Mouse (Mus musculus) ES-E14 (cell line): ENCODE measurements around the gene Snx5. TPM values are rescaled to one million over a fixed set of nuclear protein-coding genes. Genes with fewer than 3 reads are reported as not detected.

Experiments used
- DNase-seq: peaks from one replicate; pipeline ENCODE4 v3.0.0-alpha.2; 2013; ENCODE audit warnings: low read depth, low spot score
- H3K27ac ChIP-seq: 2 replicates; pipeline ENCODE4 v1.5.1; 2012; ENCODE audit warnings: low read depth, mild to moderate bottlenecking, low read length, moderate library complexity, mixed read lengths; ENCODE audit not compliant: poor library complexity, insufficient read depth, severe bottlenecking
- H3K36me3 ChIP-seq: 2 replicates; pipeline ENCODE4 v1.6.1; 2012; ENCODE audit warnings: mild to moderate bottlenecking, low read length, moderate library complexity, mixed read lengths; ENCODE audit not compliant: control insufficient read depth, poor library complexity, insufficient read depth, severe bottlenecking
- H3K4me1 ChIP-seq, 2 experiments: fragments of 150-350 bp in 1 of 2; sonication (generic) in 1 of 2; 2 replicates each; pipeline ENCODE4 v1.6.1; 2012; ENCODE audit warnings: low read length in 2 of 2, mild to moderate bottlenecking in 1 of 2, mixed read lengths in 1 of 2; ENCODE audit not compliant: control insufficient read depth in 2 of 2, insufficient read depth in 2 of 2, poor library complexity in 1 of 2
- H3K4me3 ChIP-seq, 2 experiments: fragments of 150-350 bp in 1 of 2; sonication (generic) in 1 of 2; 2 replicates each; pipeline ENCODE4 v1.5.1; 2012; ENCODE audit warnings: low read length in 2 of 2, low read depth in 1 of 2, mild to moderate bottlenecking in 1 of 2, mixed read lengths in 1 of 2; ENCODE audit not compliant: insufficient read depth in 1 of 2, poor library complexity in 1 of 2, severe bottlenecking in 1 of 2
- H3K9ac ChIP-seq: 2 replicates; pipeline ENCODE4 v1.6.1; 2012; ENCODE audit warnings: low read depth, mild to moderate bottlenecking, low read length, mixed read lengths; ENCODE audit not compliant: poor library complexity, insufficient read depth, severe bottlenecking
- H3K9me3 ChIP-seq: fragments of 150-350 bp; sonication (generic); 2 replicates; pipeline ENCODE4 v1.6.1; 2012; ENCODE audit warnings: low read depth, mild to moderate bottlenecking, low read length; ENCODE audit not compliant: control insufficient read depth, insufficient read depth
- CHD2 ChIP-seq: IDR thresholded peaks from 2 replicates; pipeline ENCODE4 v1.6.1; 2014; ENCODE audit warnings: mild to moderate bottlenecking, low read depth, low read length, inconsistent platforms
- HCFC1 ChIP-seq: IDR thresholded peaks from 2 replicates; pipeline ENCODE4 v1.6.1; 2012; ENCODE audit warnings: low read length, inconsistent platforms, borderline replicate concordance; ENCODE audit not compliant: insufficient read depth
- MAFK ChIP-seq: IDR thresholded peaks from 2 replicates; pipeline ENCODE4 v1.6.1; 2014; ENCODE audit warnings: mild to moderate bottlenecking, low read depth, low read length, inconsistent platforms; ENCODE audit not compliant: insufficient read depth
- ZC3H11A ChIP-seq: IDR thresholded peaks from 2 replicates; pipeline ENCODE4 v1.6.1; 2012; ENCODE audit warnings: low read depth, mild to moderate bottlenecking, inconsistent platforms, low read length, borderline replicate concordance
- ZNF384 ChIP-seq: IDR thresholded peaks from 2 replicates; pipeline ENCODE4 v1.6.1; 2012; ENCODE audit warnings: low read depth, low read length, inconsistent platforms
- in situ Hi-C, 2 experiments: fragments of 600-800 bp; cut with MboI; formaldehyde crosslinking; loops; one replicate each; pipeline ENCODE4 v1.15.1; 2025; ENCODE audit warnings: low sequenced_read_pairs in 2 of 2, inconsistent platforms in 1 of 2; ENCODE audit not compliant: unreplicated experiment in 2 of 2
- total RNA-seq: library from RNA; depleted of rRNA; stranded (reverse); fragments of 300-350 nt; gene quantifications from 2 replicates; pipeline ENCODE4 v1.2.3, GENCODE M21; 2012

The Snx5 gene
- total RNA-seq, 1 experiment: 236 TPM

- Histone ChIP-seq H3K9me3 (no peaks in the 10 kb centered on the region), H3K4me1 (peaks cover 0 to 3% of the 10 kb centered on the region in 2 experiments; a peak in 2 of 4 replicates), H3K27ac (no peak overlapping the region), H3K4me3 (no peak overlapping the region), H3K36me3 (no peaks in the 10 kb centered on the region), H3K9ac (no peak overlapping the region)
- in situ Hi-C loops: no loop called here
- no peak for TF ChIP-seq ZNF384
- no peak for TF ChIP-seq MAFK
- no peak for TF ChIP-seq ZC3H11A
- no peak for TF ChIP-seq HCFC1
- TF ChIP-seq CHD2: no peak
- no peak for DNase-seq
Observed at GRCm38 (mm10) chr2:144228521-144229346, 42.0 kb downstream of the Snx5 start.

DNA sequence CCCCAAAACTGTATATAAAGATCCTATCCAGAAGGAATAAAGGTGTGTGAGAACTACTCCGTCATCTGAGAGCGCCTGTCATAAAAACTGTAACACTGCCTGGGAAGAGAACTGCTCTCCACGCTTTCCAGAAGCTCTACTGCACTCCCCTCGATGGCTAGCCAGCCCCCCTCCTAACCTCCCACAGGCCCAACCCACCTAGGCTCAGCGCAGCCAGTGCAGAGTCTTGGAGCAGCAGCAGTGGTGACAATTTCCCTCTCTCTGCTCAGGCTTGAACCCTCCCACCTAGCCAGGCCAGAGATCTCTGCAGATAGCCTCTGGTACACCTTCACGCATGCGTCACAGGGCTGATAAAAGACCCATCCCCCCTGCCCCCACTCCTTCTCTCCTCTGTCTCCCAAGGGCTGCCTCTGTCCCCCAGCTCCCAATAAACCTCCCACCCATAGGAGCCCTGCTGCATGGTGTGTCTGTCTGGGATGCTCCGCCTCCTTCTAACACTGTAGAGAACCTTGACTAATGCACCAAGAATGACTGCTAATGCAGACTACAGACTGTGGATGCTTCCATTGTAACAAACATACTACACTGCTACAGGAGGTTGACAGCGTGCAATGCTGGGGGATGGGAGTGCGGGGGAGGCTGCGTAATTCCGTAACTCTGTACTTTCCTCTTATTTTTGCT lies 43.7 kb downstream of the Snx5 start:
- Histone ChIP-seq H3K4me1 (peaks cover 0 to 3% of the 10 kb centered on the region in 2 experiments; a peak in 2 of 4 replicates), H3K27ac (no peak overlapping the region), H3K4me3 (no peak overlapping the region), H3K9ac (no peak overlapping the region), H3K9me3 (no peaks in the 10 kb centered on the region), H3K36me3 (no peaks in the 10 kb centered on the region)
- in situ Hi-C loops: no loop called here
- no peak for DNase-seq
- TF ChIP-seq MAFK (no peak), ZC3H11A (no peak), CHD2 (no peak), ZNF384 (no peak), HCFC1 (no peak)

DNA sequence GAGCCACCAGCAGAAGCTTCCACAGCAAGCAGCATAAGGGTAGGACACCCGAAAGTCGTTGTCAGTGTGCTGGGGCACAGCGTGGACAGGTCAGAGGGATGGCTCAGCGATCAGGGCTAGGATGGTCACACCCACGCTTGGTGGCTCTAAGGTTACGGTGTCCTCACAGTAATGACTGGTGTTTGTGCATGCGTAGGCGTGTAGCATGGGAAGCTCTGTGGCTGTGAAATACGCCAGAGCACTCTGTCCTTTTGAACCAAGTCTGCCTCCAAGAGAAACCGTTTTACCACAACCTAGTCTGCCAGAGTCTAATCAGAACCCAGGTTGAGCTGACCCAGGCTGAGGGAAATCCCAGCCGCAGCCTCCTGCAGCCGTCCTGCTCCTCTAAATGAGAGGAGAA lies 46.4 kb downstream of the Snx5 start:
- Histone ChIP-seq H3K9ac (no peak overlapping the region), H3K27ac (no peak overlapping the region; the same call in 1 of the 2 replicates), H3K9me3 (no peaks in the 10 kb centered on the region), H3K36me3 (no peaks in the 10 kb centered on the region), H3K4me1 (peaks cover 0 to 3% of the 10 kb centered on the region in 2 experiments; a peak in 2 of 4 replicates), H3K4me3 (no peak overlapping the region)
- in situ Hi-C loops: loop anchor here in 1 of 2 experiments (25.0 kb wide), 1 partner anchor 387 kb away; no protein-coding TSS in a partner anchor
- DNase-seq: no peak
- TF ChIP-seq MAFK: no peak
- no peak for TF ChIP-seq CHD2
- no peak for TF ChIP-seq ZNF384
- no peak for TF ChIP-seq ZC3H11A

DNA sequence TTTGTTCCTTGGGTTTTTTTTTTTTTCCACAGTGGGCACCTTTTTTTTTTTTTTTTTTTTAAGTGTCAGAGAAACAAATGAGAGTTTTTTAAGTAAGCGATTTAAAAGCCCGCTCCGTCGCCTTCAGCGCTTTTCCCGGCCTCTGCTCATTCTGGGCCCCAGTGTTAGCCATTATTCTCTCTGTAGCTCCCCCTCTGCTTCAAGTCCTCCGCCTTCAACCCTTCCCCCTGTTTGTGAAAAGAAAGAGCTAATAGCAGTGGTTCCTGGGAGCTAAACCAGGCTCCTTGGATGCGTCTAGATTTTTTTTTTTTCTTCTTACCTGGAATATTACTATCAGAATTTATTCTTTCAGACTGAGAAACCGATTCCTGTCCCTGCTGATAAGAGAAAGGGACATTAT lies 55.1 kb downstream of the Snx5 start:
- no peak for DNase-seq
- Histone ChIP-seq H3K27ac (no peak overlapping the region), H3K36me3 (no peaks in the 10 kb centered on the region), H3K4me1 (no peaks in the 10 kb centered on the region), H3K9ac (no peak overlapping the region), H3K4me3 (no peak overlapping the region), H3K9me3 (no peaks in the 10 kb centered on the region)
- TF ChIP-seq CHD2: no peak
- TF ChIP-seq MAFK: no peak
- TF ChIP-seq HCFC1: no peak
- TF ChIP-seq ZC3H11A: no peak
- no peak for TF ChIP-seq ZNF384
- in situ Hi-C loops: loop anchor here in 1 of 2 experiments (25.0 kb wide), 1 partner anchor 378 kb away; no protein-coding TSS in a partner anchor
